Mouse (Mus musculus) liver, embryonic 14.5 days (tissue): ENCODE results near the gene Celsr1. TPM values are rescaled to one million over a fixed set of nuclear protein-coding genes. Genes with fewer than 3 reads are reported as not detected.

Experiments
- ATAC-seq: fragments of 200-750 bp; cut with Nextera tagmentation; 2 replicates; pipeline ENCODE4 v1.8.0; 2017; ENCODE audit warnings: moderate number of reproducible peaks, mild to moderate bottlenecking, moderate library complexity; ENCODE audit not compliant: insufficient read depth
- DNase-seq, 3 experiments: peaks; one replicate each; pipeline ENCODE4 v3.0.0-alpha.2; 2012 to 2013; ENCODE audit warnings: low read depth in 3 of 3, low spot score in 3 of 3
- H3K27ac ChIP-seq: fragments of 300-500 bp; sonication (generic); 2 replicates; pipeline ENCODE4 v1.5.1; 2014; ENCODE audit warnings: moderate library complexity, mild to moderate bottlenecking, control low read depth, inconsistent platforms
- H3K27me3 ChIP-seq: fragments of 300-500 bp; sonication (generic); 2 replicates; pipeline ENCODE4 v1.6.1; 2014; ENCODE audit warnings: mild to moderate bottlenecking, low read length, moderate library complexity; ENCODE audit not compliant: control insufficient read depth, insufficient read depth
- H3K36me3 ChIP-seq: fragments of 300-500 bp; sonication (generic); replicated peaks from 2 replicates; pipeline ENCODE4 v1.6.1; 2014; ENCODE audit warnings: low read depth; ENCODE audit not compliant: control insufficient read depth, insufficient read depth
- H3K4me1 ChIP-seq, 2 experiments: fragments of 200-500 bp in 1 of 2; fragments of 300-500 bp in 1 of 2; sonication (generic) in 1 of 2; replicated peaks; 2 replicates each; pipeline ENCODE4 v1.6.1; 2012 to 2014; ENCODE audit warnings: antibody characterized with exemption in 1 of 2, inconsistent platforms in 1 of 2, low read length in 1 of 2; ENCODE audit not compliant: control insufficient read depth in 2 of 2, insufficient read depth in 2 of 2
- H3K4me2 ChIP-seq: fragments of 300-500 bp; sonication (generic); 2 replicates; pipeline ENCODE4 v1.6.1; 2014; ENCODE audit warnings: low read depth, mild to moderate bottlenecking, control low read depth, moderate library complexity
- H3K4me3 ChIP-seq, 2 experiments: fragments of 200-500 bp in 1 of 2; fragments of 300-500 bp in 1 of 2; sonication (generic) in 1 of 2; 2 replicates each; pipeline ENCODE4 v1.5.1; 2012 to 2014; ENCODE audit warnings: low read depth in 2 of 2, low read length in 2 of 2, mild to moderate bottlenecking in 2 of 2, control low read depth in 1 of 2, inconsistent platforms in 1 of 2, moderate library complexity in 1 of 2; ENCODE audit not compliant: insufficient read depth in 1 of 2
- H3K9ac ChIP-seq: fragments of 300-500 bp; sonication (generic); replicated peaks from 2 replicates; pipeline ENCODE4 v1.6.1; 2014; ENCODE audit warnings: mild to moderate bottlenecking, control low read depth, moderate library complexity
- H3K9me3 ChIP-seq: fragments of 300-500 bp; sonication (generic); 2 replicates; pipeline ENCODE4 v1.6.1; 2016; ENCODE audit warnings: low read length, mixed read lengths; ENCODE audit not compliant: control insufficient read depth
- CTCF ChIP-seq: IDR thresholded peaks from 2 replicates; pipeline ENCODE4 v1.5.1; 2016; ENCODE audit warnings: antibody characterized with exemption, low read depth, control low read depth
- EP300 ChIP-seq: IDR thresholded peaks from 2 replicates; pipeline ENCODE4 v1.6.1; 2016; ENCODE audit warnings: antibody characterized with exemption, low read depth
- WGBS: fragments of 180-500 bp; shearing (Covaris S2); extraction: QIAGEN DNeasy Blood & Tissue Kit; methylation state at CpG from one replicate; pipeline ENCODE4 v1.1.7; 2014; ENCODE audit not compliant: insufficient replicate concordance; 5-methylcytosine and 5-hydroxymethylcytosine counted together
- polyA plus RNA-seq, 2 experiments: library from polyadenylated mRNA; depleted of rRNA in 1 of 2; stranded (reverse) in 1 of 2; unstranded in 1 of 2; fragments of >200 nt; fragmentation: Nextera tagmentation in 1 of 2; extraction: Ambion mirVana in 1 of 2; gene quantifications; 2 replicates each; pipeline versions ENCODE4 v1.2.1 to v1.2.3; 2012 to 2014

Gene Celsr1
- polyA plus RNA-seq (2012; rRNA removed) (0.11 and 0.12 TPM in 2 replicates), polyA plus RNA-seq (2014; fragmentation: Nextera tagmentation; extraction: Ambion mirVana) (0.06 and 0.09 TPM in 2 replicates)

GRCm38 (mm10) chr15:86033191-86033841, at the start of gene Celsr1:
Gene Celsr1, minus strand, starts transcription at chr15:86033777.
- Histone ChIP-seq H3K4me3 (peak within 1 kb of the TSS in 1 of 2 experiments; percentile 41; a peak in 2 of 4 replicates), H3K4me2 (peak within 1 kb of the TSS; percentile 59), H3K9me3 (no peaks in the 10 kb centered on the region), H3K27ac (no peak within 1 kb of the TSS), H3K9ac (no peak within 1 kb of the TSS), H3K27me3 (peaks cover 41% of the 10 kb centered on the region), H3K36me3 (no peaks in the 10 kb centered on the region), H3K4me1 (no peaks in the 10 kb centered on the region)
- TF ChIP-seq CTCF (no peak), EP300 (no peak)
- WGBS: 1% methylated on average over 79 of the region's 80 CpGs
- ATAC-seq (no peak; the same call in 1 of the 2 replicates), DNase-seq (no peak)

- Histone ChIP-seq H3K9me3 (no peaks in the 10 kb centered on the region), H3K27ac (no peak overlapping the region), H3K27me3 (no peaks in the 10 kb centered on the region), H3K4me1 (peaks cover 0 to 11% of the 10 kb centered on the region in 2 experiments; a peak in 2 of 4 replicates), H3K36me3 (no peaks in the 10 kb centered on the region), H3K9ac (no peak overlapping the region), H3K4me3 (no peak overlapping the region), H3K4me2 (no peak overlapping the region)
- TF ChIP-seq CTCF: no peak
- TF ChIP-seq EP300: no peak
- no peak for ATAC-seq
- DNase-seq: no peak
- WGBS: 11% methylated on average over 6 of the region's 6 CpGs
Measured at GRCm38 (mm10) chr15:86083261-86083741, 49.7 kb upstream of the Celsr1 start.

GRCm38 (mm10) chr15:86082551-86082961, 49.0 kb upstream of the Celsr1 start:
- 79% methylated on average over 11 of the region's 11 CpGs for WGBS
- Histone ChIP-seq H3K27me3 (no peaks in the 10 kb centered on the region), H3K36me3 (no peaks in the 10 kb centered on the region), H3K9me3 (no peaks in the 10 kb centered on the region), H3K9ac (no peak overlapping the region), H3K4me1 (peaks cover 0 to 11% of the 10 kb centered on the region in 2 experiments; a peak in 2 of 4 replicates), H3K4me2 (no peak overlapping the region), H3K27ac (no peak overlapping the region), H3K4me3 (no peak overlapping the region)
- TF ChIP-seq CTCF (no peak), EP300 (no peak)
- ATAC-seq (no peak), DNase-seq (no peak)

- Histone ChIP-seq H3K4me3 (no peak overlapping the region), H3K36me3 (no peaks in the 10 kb centered on the region), H3K27ac (no peak overlapping the region), H3K9me3 (no peaks in the 10 kb centered on the region), H3K4me1 (peaks cover 0 to 9% of the 10 kb centered on the region in 2 experiments; a peak in 2 of 4 replicates), H3K27me3 (no peaks in the 10 kb centered on the region), H3K4me2 (no peak overlapping the region), H3K9ac (no peak overlapping the region)
- DNase-seq (no peak), ATAC-seq (no peak)
- WGBS: 83% methylated on average over 12 of the region's 12 CpGs
- TF ChIP-seq CTCF: no peak
- TF ChIP-seq EP300: no peak
Measured at GRCm38 (mm10) chr15:86081654-86082053, 48.1 kb upstream of the Celsr1 start.

- DNase-seq: no peak
- Histone ChIP-seq H3K9me3 (no peaks in the 10 kb centered on the region), H3K9ac (no peak overlapping the region), H3K36me3 (no peaks in the 10 kb centered on the region), H3K4me2 (no peak overlapping the region), H3K4me1 (peaks cover 0 to 9% of the 10 kb centered on the region in 2 experiments; a peak in 2 of 4 replicates), H3K27me3 (no peaks in the 10 kb centered on the region), H3K4me3 (no peak overlapping the region), H3K27ac (no peak overlapping the region)
- TF ChIP-seq EP300 (no peak), CTCF (no peak)
- 82% methylated on average over 1 of the region's 1 CpGs for WGBS
- no peak for ATAC-seq
Measured at GRCm38 (mm10) chr15:86080408-86080807, 46.8 kb upstream of the Celsr1 start.
